ENCODE assay signal across 8 mouse cellular contexts in genomic region chr10:94944691-94945205, GRCm38 (mm10). TPM values are rescaled to one million over a fixed set of nuclear protein-coding genes. Genes with fewer than 3 reads are reported as not detected.
DNase-seq lines count a peak whose midpoint lies in the region; ATAC-seq and TF ChIP-seq lines count a peak whose summit lies in the region.

Gene Plxnc1 (minus strand): TSS chr10:94944835.

- H3K27ac ChIP-seq in embryonic fibroblast, embryonic 13.5 days (ENCODE audit: insufficient read depth, low read length) = no peak within 1 kb of the TSS
- peak within 1 kb of the TSS; percentile 63 for H3K27ac ChIP-seq in lung, embryonic 16.5 days (ENCODE audit: low read length)
- H3K27ac ChIP-seq in olfactory bulb, adult 2 months (ENCODE audit: insufficient read depth, low read depth, low read length) = peak within 1 kb of the TSS; percentile 76
- H3K27ac ChIP-seq in thymus, adult 2 months (ENCODE audit: control insufficient read depth, insufficient read depth, low read length) = no peak within 1 kb of the TSS

- H3K9ac ChIP-seq in lung, embryonic 16.5 days (ENCODE audit: low read length) = peak within 1 kb of the TSS; percentile 85

- WGBS in lung, embryonic 16.5 days = 0% methylated on average over 32 of the region's 57 CpGs
- WGBS in olfactory bulb, adult 2 months = under 1% methylated on average over 46 of the region's 57 CpGs
- under 1% methylated on average over 52 of the region's 57 CpGs for WGBS in thymus, adult 2 months

- ATAC-seq in lung, embryonic 16.5 days (ENCODE audit: low read depth) = peak; percentile 46

- peak within 1 kb of the TSS; percentile 100 for H3K4me2 ChIP-seq in lung, embryonic 16.5 days (ENCODE audit: low read depth, low read length)

- H3K27me3 ChIP-seq in lung, embryonic 16.5 days (ENCODE audit: control insufficient read depth, insufficient read depth, low read depth, low read length) = peaks cover 18% of the 10 kb centered on the region
- peaks cover 8% of the 10 kb centered on the region for H3K27me3 ChIP-seq in thymus, adult 2 months (ENCODE audit: control insufficient read depth, insufficient read depth, low read length)

- no peaks in the 10 kb centered on the region for H3K36me3 ChIP-seq in lung, embryonic 16.5 days (ENCODE audit: control insufficient read depth, insufficient read depth, low read length)
- H3K36me3 ChIP-seq in thymus, adult 2 months (ENCODE audit: control insufficient read depth, insufficient read depth, low read length) = no peaks in the 10 kb centered on the region

- no peak for TF ChIP-seq POLR2A in embryonic fibroblast, embryonic 13.5 days (IDR thresholded peaks at IDR 0.05; ENCODE audit: low read depth, low read length)
- no peak for TF ChIP-seq POLR2A in olfactory bulb, adult 2 months (IDR thresholded peaks at IDR 0.05; ENCODE audit: insufficient read depth, low read depth, low read length)
- TF ChIP-seq POLR2A in thymus, adult 2 months (IDR thresholded peaks at IDR 0.05; ENCODE audit: control insufficient read depth, extremely low read depth, insufficient read depth, low read length, poor library complexity) = no peak

- H3K4me1 ChIP-seq in embryonic fibroblast, embryonic 13.5 days (ENCODE audit: control insufficient read depth, insufficient read depth, low read length) = no peaks in the 10 kb centered on the region
- H3K4me1 ChIP-seq in lung, embryonic 16.5 days (replicated peaks; ENCODE audit: control insufficient read depth, insufficient read depth, low read length) = peaks cover 17% of the 10 kb centered on the region
- peaks cover 27% of the 10 kb centered on the region for H3K4me1 ChIP-seq in olfactory bulb, adult 2 months (ENCODE audit: control insufficient read depth, insufficient read depth, low read length)
- peaks cover 22% of the 10 kb centered on the region for H3K4me1 ChIP-seq in thymus, adult 2 months (replicated peaks; ENCODE audit: control insufficient read depth, insufficient read depth, low read length)

- H3K4me3 ChIP-seq in embryonic fibroblast, embryonic 13.5 days (ENCODE audit: insufficient read depth, low read length) = peak within 1 kb of the TSS; percentile 48
- peak within 1 kb of the TSS; percentile 70 for H3K4me3 ChIP-seq in lung, embryonic 16.5 days (ENCODE audit: low read length)
- peak within 1 kb of the TSS; percentile 71 for H3K4me3 ChIP-seq in olfactory bulb, adult 2 months (ENCODE audit: insufficient read depth, low read depth, low read length)
- H3K4me3 ChIP-seq in thymus, adult 2 months (ENCODE audit: control insufficient read depth, insufficient read depth, low read length) = peak within 1 kb of the TSS; percentile 51

- no peak for TF ChIP-seq CTCF in embryonic fibroblast, embryonic 13.5 days (IDR thresholded peaks at IDR 0.05; ENCODE audit: borderline replicate concordance, insufficient read depth, low read length)
- no peak for TF ChIP-seq CTCF in olfactory bulb, adult 2 months (IDR thresholded peaks at IDR 0.05; ENCODE audit: insufficient read depth, low read depth, low read length)
- TF ChIP-seq CTCF in thymus, adult 2 months (IDR thresholded peaks at IDR 0.05; ENCODE audit: borderline replicate concordance, control insufficient read depth, extremely low read depth, insufficient read depth, low read length, poor library complexity) = peak; percentile 19; the same call in 1 of the 2 replicates

- DNase-seq in CD4-positive helper T cell, adult 2 months (ENCODE audit: low read depth, low spot score) = peak; percentile 91
- peak; percentile 79 for DNase-seq in R1 (ENCODE audit: low read depth, low spot score)
- DNase-seq in heart, postnatal 10 days = peak; percentile 48 to 54
- peak; percentile 70 to 77 for DNase-seq in layer of hippocampus, postnatal 10 days (ENCODE audit: low spot score in 2 of 2)
- DNase-seq in thymus, adult 2 months = peak; percentile 68

- intact Hi-C loops in heart, postnatal 10 days (cut with DNase I) = loop anchor here (5.0 kb wide), 1 partner anchor 237 kb away; no protein-coding TSS in a partner anchor

- H3K9me3 ChIP-seq in lung, embryonic 16.5 days (ENCODE audit: control insufficient read depth, low read length) = no peaks in the 10 kb centered on the region

RNA-seq across cellular contexts. Expression of gene Plxnc1, which starts in this region (rescaled TPM):
- polyA plus RNA-seq in embryonic fibroblast, embryonic 13.5 days (2011; ENCODE audit: insufficient read length, low read depth, missing spikeins) = 7.2 and 16.5 TPM in 2 replicates
- total RNA-seq in heart, postnatal 10 days (2021) = 1 to 10 TPM; 5.2 to 5.6 TPM
- total RNA-seq in layer of hippocampus, postnatal 10 days (2021) = 10 to 100 TPM; 48.8 to 50.3 TPM
- 5.8 and 6.3 TPM in 2 replicates for polyA plus RNA-seq in lung, embryonic 16.5 days (2015; fragmentation: Nextera tagmentation; extraction: Ambion mirVana)
- polyA plus RNA-seq in olfactory bulb, adult 2 months (2012; ENCODE audit: insufficient read depth, insufficient read length, low replicate concordance, missing spikeins) = not detected in 2 replicates
- 8.7 and 9.2 TPM in 2 replicates for polyA plus RNA-seq in thymus, adult 2 months (2012; rRNA removed)

Comparison
In these comparisons a context has a peak if more than half of its experiments do, and no peak if none do; other contexts are left out.
1. RNA of gene Plxnc1 (total RNA-seq): 48.8 to 50.3 TPM in layer of hippocampus, postnatal 10 days; 5.2 to 5.6 TPM in heart, postnatal 10 days; every median in the first group is over 4 times any median in the second.
2. H3K27ac ChIP-seq: peak in lung, embryonic 16.5 days (single experiment) and olfactory bulb, adult 2 months (single experiment); none in embryonic fibroblast, embryonic 13.5 days (single experiment) and thymus, adult 2 months (single experiment).
3. Peak in every context shown above with its lines, with median percentiles within 50 percentile points of each other: DNase-seq and H3K4me3 ChIP-seq.